Mouse (Mus musculus): Measurements from ENCODE around the gene Hmgcll1.

GRCm38 (mm10) chr9:76015971-76016370 is 1.3 kb downstream of the Hmgcll1 start:
- no peak for TF ChIP-seq CTCF (IDR thresholded peaks at IDR 0.05; ENCODE audit: borderline replicate concordance, control insufficient read depth, extremely low read depth, insufficient read depth, low read length, poor library complexity)
- no peak for TF ChIP-seq POLR2A (IDR thresholded peaks at IDR 0.05; ENCODE audit: control insufficient read depth, extremely low read depth, insufficient read depth, low read length, poor library complexity)

Measured in thymus, adult 2 months (tissue).